Mouse (Mus musculus): ENCODE data around the gene Slc20a1. TPM values are rescaled to one million over a fixed set of nuclear protein-coding genes. Genes with fewer than 3 reads are reported as not detected.

Slc20a1 gene
- total and polyA plus RNA-seq, 2 experiments from 2014 or later = 36.5 to 73.5 TPM

GRCm38 (mm10) chr2:129199328-129200085 lies 943 bp downstream of the Slc20a1 start:
- peak; percentile 2; the same call in 1 of the 2 replicates for ATAC-seq
- Histone ChIP-seq H3K9me3 (ENCODE audit: low read length) (no peaks in the 10 kb centered on the region), H3K36me3 (ENCODE audit: insufficient read depth) (peaks cover 17% of the 10 kb centered on the region), H3K4me3 (ENCODE audit: low read depth, low read length) (peak overlapping the region; percentile 78), H3K4me2 (ENCODE audit: low read depth) (peak overlapping the region; percentile 91), H3K9ac (peak overlapping the region; percentile 89), H3K4me1 (ENCODE audit: insufficient read depth) (peaks cover 18% of the 10 kb centered on the region), H3K27ac (ENCODE audit: low read depth, low read length) (peak overlapping the region; percentile 94), H3K27me3 (ENCODE audit: insufficient read depth, low read length) (no peaks in the 10 kb centered on the region)
- WGBS = 8% methylated on average over 30 of the region's 31 CpGs
- peak; percentile 63 for DNase-seq
- no peak for TF ChIP-seq CTCF (IDR thresholded peaks at IDR 0.05; ENCODE audit: low read depth)

- TF ChIP-seq CTCF (IDR thresholded peaks at IDR 0.05; ENCODE audit: low read depth) = no peak
- DNase-seq (no peak), ATAC-seq (no peak)
- Histone ChIP-seq H3K4me2 (ENCODE audit: low read depth) (no peak overlapping the region), H3K9me3 (ENCODE audit: low read length) (no peaks in the 10 kb centered on the region), H3K4me1 (ENCODE audit: insufficient read depth) (peaks cover 16% of the 10 kb centered on the region), H3K27ac (ENCODE audit: low read depth, low read length) (no peak overlapping the region), H3K36me3 (ENCODE audit: insufficient read depth) (peaks cover 67% of the 10 kb centered on the region), H3K27me3 (ENCODE audit: insufficient read depth, low read length) (no peaks in the 10 kb centered on the region), H3K9ac (no peak overlapping the region), H3K4me3 (ENCODE audit: low read depth, low read length) (no peak overlapping the region)
- 76% methylated on average over 6 of the region's 6 CpGs for WGBS
These were observed 6.4 kb downstream of the Slc20a1 start for GRCm38 (mm10) chr2:129205000-129205399.

- Histone ChIP-seq H3K36me3 (ENCODE audit: insufficient read depth) (peaks cover 82% of the 10 kb centered on the region), H3K27ac (ENCODE audit: low read depth, low read length) (no peak overlapping the region), H3K4me1 (ENCODE audit: insufficient read depth) (0 out of 2 replicates have a peak, but pooled peaks cover under 1% of the 10 kb centered on the region)
These were observed 8.3 kb downstream of the Slc20a1 start for GRCm38 (mm10) chr2:129206824-129207223.

GRCm38 (mm10) chr2:129208181-129208746 lies 9.7 kb downstream of the Slc20a1 start:
- ATAC-seq = no peak
- H3K9ac ChIP-seq = no peak overlapping the region
- H3K4me2 ChIP-seq (ENCODE audit: low read depth) = no peak overlapping the region
- H3K36me3 ChIP-seq (ENCODE audit: insufficient read depth) = peaks cover 82% of the 10 kb centered on the region
- H3K4me1 ChIP-seq (ENCODE audit: insufficient read depth) = no peaks in the 10 kb centered on the region
- H3K27ac ChIP-seq (ENCODE audit: low read depth, low read length) = no peak overlapping the region
- no peaks in the 10 kb centered on the region for H3K9me3 ChIP-seq (ENCODE audit: low read length)
- H3K4me3 ChIP-seq (ENCODE audit: low read depth, low read length) = no peak overlapping the region
- WGBS = 93% methylated on average over 8 of the region's 8 CpGs
- TF ChIP-seq CTCF (IDR thresholded peaks at IDR 0.05; ENCODE audit: low read depth) = no peak
- DNase-seq = no peak
- H3K27me3 ChIP-seq (ENCODE audit: insufficient read depth, low read length) = no peaks in the 10 kb centered on the region

More at GRCm38 (mm10) chr2:129206824-129207223, 8.3 kb downstream of the Slc20a1 start:
- TF ChIP-seq CTCF (IDR thresholded peaks at IDR 0.05; ENCODE audit: low read depth) = no peak
- ATAC-seq (no peak), DNase-seq (no peak)
- no peaks in the 10 kb centered on the region for H3K9me3 ChIP-seq (ENCODE audit: low read length)
- H3K4me3 ChIP-seq (ENCODE audit: low read depth, low read length) = no peak overlapping the region
- H3K4me2 ChIP-seq (ENCODE audit: low read depth) = no peak overlapping the region
- 92% methylated on average over 8 of the region's 8 CpGs for WGBS
- no peak overlapping the region for H3K9ac ChIP-seq
- H3K27me3 ChIP-seq (ENCODE audit: insufficient read depth, low read length) = no peaks in the 10 kb centered on the region

- Histone ChIP-seq H3K4me3 (ENCODE audit: low read depth, low read length) (no peak overlapping the region), H3K36me3 (ENCODE audit: insufficient read depth) (peaks cover 64% of the 10 kb centered on the region), H3K4me2 (ENCODE audit: low read depth) (no peak overlapping the region), H3K9me3 (ENCODE audit: low read length) (no peaks in the 10 kb centered on the region), H3K9ac (no peak overlapping the region), H3K27me3 (ENCODE audit: insufficient read depth, low read length) (no peaks in the 10 kb centered on the region), H3K4me1 (ENCODE audit: insufficient read depth) (no peaks in the 10 kb centered on the region), H3K27ac (ENCODE audit: low read depth, low read length) (no peak overlapping the region)
- no peak for DNase-seq
- no peak for TF ChIP-seq CTCF (IDR thresholded peaks at IDR 0.05; ENCODE audit: low read depth)
- ATAC-seq = no peak
- WGBS = 92% methylated on average over 8 of the region's 8 CpGs
These were observed 11.7 kb downstream of the Slc20a1 start for GRCm38 (mm10) chr2:129210089-129210749.

GRCm38 (mm10) chr2:129211255-129211654 lies 12.7 kb downstream of the Slc20a1 start:
- no peak for ATAC-seq
- Histone ChIP-seq H3K4me2 (ENCODE audit: low read depth) (no peak overlapping the region), H3K4me1 (ENCODE audit: insufficient read depth) (no peaks in the 10 kb centered on the region), H3K9ac (no peak overlapping the region), H3K9me3 (ENCODE audit: low read length) (no peaks in the 10 kb centered on the region), H3K36me3 (ENCODE audit: insufficient read depth) (peaks cover 55% of the 10 kb centered on the region), H3K27ac (ENCODE audit: low read depth, low read length) (no peak overlapping the region), H3K4me3 (ENCODE audit: low read depth, low read length) (no peak overlapping the region), H3K27me3 (ENCODE audit: insufficient read depth, low read length) (no peaks in the 10 kb centered on the region)
- 62% methylated on average over 4 of the region's 4 CpGs for WGBS
- 0 out of 2 replicates have a peak, but pooled peaks have one; percentile 32 for TF ChIP-seq CTCF (IDR thresholded peaks at IDR 0.05; ENCODE audit: low read depth)
- peak; percentile 11 for DNase-seq

GRCm38 (mm10) chr2:129211957-129212356 lies 13.4 kb downstream of the Slc20a1 start:
- no peak overlapping the region for H3K9ac ChIP-seq
- no peaks in the 10 kb centered on the region for H3K4me1 ChIP-seq (ENCODE audit: insufficient read depth)
- no peak for TF ChIP-seq CTCF (IDR thresholded peaks at IDR 0.05; ENCODE audit: low read depth)
- ATAC-seq (no peak), DNase-seq (no peak)
- no peak overlapping the region for H3K27ac ChIP-seq (ENCODE audit: low read depth, low read length)
- H3K4me3 ChIP-seq (ENCODE audit: low read depth, low read length) = no peak overlapping the region
- no peaks in the 10 kb centered on the region for H3K27me3 ChIP-seq (ENCODE audit: insufficient read depth, low read length)
- H3K9me3 ChIP-seq (ENCODE audit: low read length) = no peaks in the 10 kb centered on the region
- no peak overlapping the region for H3K4me2 ChIP-seq (ENCODE audit: low read depth)
- WGBS = 78% methylated on average over 2 of the region's 2 CpGs
- peaks cover 48% of the 10 kb centered on the region for H3K36me3 ChIP-seq (ENCODE audit: insufficient read depth)
